In genomic region chr7:78484290-78484689, GRCm38 (mm10) we compare ENCODE assay signal across 18 mouse cellular contexts.
"Had no signal": no experiment of that assay in that cellular context is flagged by ENCODE, and none has a peak within 500 bp of the region (broad histone marks: within the 10 kb centered on the region; RNA-seq: fewer than 3 reads in every experiment).

No protein-coding gene starts in this region.

- H3K36me3 ChIP-seq: limb, embryonic 10.5 days; limb, embryonic 13.5 days; liver, embryonic 12.5 days; liver, embryonic 15.5 days; lung, embryonic 15.5 days; neural tube, embryonic 12.5 days had no signal

- H3K4me2 ChIP-seq: limb, embryonic 13.5 days; liver, embryonic 12.5 days; liver, embryonic 15.5 days; lung, embryonic 15.5 days; midbrain, embryonic 11.5 days; neural tube, embryonic 12.5 days had no signal

- H3K27ac ChIP-seq: limb, embryonic 10.5 days; limb, embryonic 13.5 days; liver, embryonic 12.5 days; liver, embryonic 15.5 days; lung, embryonic 15.5 days; neural tube, embryonic 12.5 days had no signal

- H3K27me3 ChIP-seq: limb, embryonic 13.5 days; liver, embryonic 12.5 days; liver, embryonic 15.5 days; lung, embryonic 15.5 days; megakaryocyte, embryonic 14.5 days; neural tube, embryonic 12.5 days had no signal

- ATAC-seq: liver, embryonic 12.5 days had no signal

- H3K4me3 ChIP-seq: limb, embryonic 10.5 days; limb, embryonic 13.5 days; liver, embryonic 12.5 days; liver, embryonic 15.5 days; lung, embryonic 15.5 days; megakaryocyte, embryonic 14.5 days; neural tube, embryonic 12.5 days had no signal

- DNase-seq: kidney, adult 2 months; kidney, postnatal 10 days; kidney, postnatal 36 days; liver; lung, adult 18-20 months; lung, postnatal 10 days; lung, postnatal 36 days; midbrain, embryonic 14.5 days; thymus, adult 18-20 months; thymus, postnatal 36 days had no signal

- H3K9ac ChIP-seq: limb, embryonic 13.5 days; liver, embryonic 12.5 days; liver, embryonic 15.5 days; lung, embryonic 15.5 days; neural tube, embryonic 12.5 days had no signal

- H3K4me1 ChIP-seq: limb, embryonic 10.5 days; limb, embryonic 13.5 days; liver, embryonic 12.5 days; liver, embryonic 15.5 days; lung, embryonic 15.5 days; megakaryocyte, embryonic 14.5 days; neural tube, embryonic 12.5 days had no signal

- H3K9me3 ChIP-seq: limb, embryonic 10.5 days; limb, embryonic 13.5 days; liver, embryonic 12.5 days; liver, embryonic 15.5 days; lung, embryonic 15.5 days; megakaryocyte, embryonic 14.5 days; neural tube, embryonic 12.5 days had no signal
